Mouse (Mus musculus) layer of hippocampus, adult 2 months (tissue): ENCODE results near the gene Tspan9. TPM values are rescaled to one million over a fixed set of nuclear protein-coding genes. Genes with fewer than 3 reads are reported as not detected.
A peak's percentile ranks its signal among the peaks of the same experiment; 100 is the strongest.

ENCODE experiments used
- DNase-seq, 2 experiments: peaks; one replicate each; pipeline ENCODE4 v3.0.0; 2022; ENCODE audit warnings: low spot score in 2 of 2
- H3K27ac ChIP-seq: fragments of 200-600 bp; 2 replicates; pipeline ENCODE4 v1.8.1; 2022
- H3K4me3 ChIP-seq: fragments of 200-600 bp; 2 replicates; pipeline ENCODE4 v1.8.1; 2022; ENCODE audit warnings: mild to moderate bottlenecking
- CTCF ChIP-seq: fragments of 200-600 bp; conservative IDR thresholded peaks from 2 replicates; pipeline ENCODE4 v1.8.1; 2022; ENCODE audit warnings: antibody characterized with exemption, mild to moderate bottlenecking, moderate library complexity
- total RNA-seq, 2 experiments: library from RNA; stranded (reverse); gene quantifications; 2 replicates each; pipeline ENCODE4 v1.2.3; 2021

Gene Tspan9
- total RNA-seq, 2 experiments from 2014 or later, result 42.2 to 45.6 TPM

DNA sequence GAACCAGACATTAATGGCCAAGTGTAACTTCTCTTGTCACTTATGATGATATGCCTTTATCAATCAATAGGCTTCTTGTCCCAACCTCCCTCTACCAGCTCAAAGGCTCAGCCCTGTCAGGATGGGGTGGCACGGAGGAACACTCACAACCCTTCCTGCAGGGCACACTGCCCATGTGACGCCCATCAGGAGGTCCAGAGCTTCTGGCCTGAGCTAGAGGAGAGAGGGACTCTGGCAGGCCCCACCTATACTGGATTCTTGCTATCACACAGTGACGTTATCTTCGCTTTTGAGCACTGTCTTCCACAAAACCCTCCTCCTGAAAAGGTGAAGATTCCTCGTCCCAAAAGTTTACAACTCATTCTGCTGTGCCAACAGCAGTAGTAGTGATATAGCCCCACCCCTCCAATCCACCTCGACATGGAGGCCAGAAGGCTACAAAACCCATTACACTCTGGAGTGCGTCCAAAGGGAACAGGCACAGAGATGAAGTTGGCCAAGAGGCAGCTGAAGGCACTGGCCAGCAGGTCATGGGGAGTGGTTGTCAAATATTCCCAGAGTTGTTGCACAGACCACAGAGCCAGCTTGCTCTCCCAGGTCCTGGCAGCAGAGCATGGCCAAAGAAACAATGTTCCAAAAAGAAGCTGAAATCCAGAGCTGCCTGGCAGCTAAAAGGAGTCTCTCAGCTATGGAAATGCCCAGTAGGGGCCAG lies 34.9 kb downstream of the Tspan9 start:
- H3K27ac ChIP-seq, result peak overlapping the region; percentile 46; the same call in 1 of the 2 replicates
- DNase-seq, result peak in 1 of 2 experiments; percentile 37
- H3K4me3 ChIP-seq, result no peak overlapping the region
- TF ChIP-seq CTCF, result peak; percentile 35

DNA sequence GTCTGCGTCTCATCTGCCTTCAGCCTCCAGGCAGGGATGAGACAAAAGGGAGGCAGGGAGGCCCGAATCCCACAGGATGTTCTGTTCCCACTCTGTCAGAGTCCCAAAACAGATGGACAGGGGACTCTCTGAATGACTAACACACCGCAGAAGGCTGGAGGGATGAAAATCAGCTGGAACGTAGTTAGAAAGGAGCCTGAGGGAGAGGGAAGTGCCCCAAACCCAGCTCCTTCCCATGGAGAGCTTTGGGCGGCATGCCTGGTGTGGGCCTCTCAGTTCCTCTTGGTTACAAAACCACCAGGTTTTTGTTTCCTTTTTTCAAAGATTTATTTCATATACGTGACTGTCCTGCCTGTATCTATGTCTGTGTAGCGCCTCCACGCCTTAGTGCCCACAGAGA lies 35.7 kb downstream of the Tspan9 start:
- peak in 1 of 2 experiments; percentile 58 for DNase-seq
- no peak for TF ChIP-seq CTCF
- peak overlapping the region; percentile 36 for H3K27ac ChIP-seq
- no peak overlapping the region for H3K4me3 ChIP-seq

DNA sequence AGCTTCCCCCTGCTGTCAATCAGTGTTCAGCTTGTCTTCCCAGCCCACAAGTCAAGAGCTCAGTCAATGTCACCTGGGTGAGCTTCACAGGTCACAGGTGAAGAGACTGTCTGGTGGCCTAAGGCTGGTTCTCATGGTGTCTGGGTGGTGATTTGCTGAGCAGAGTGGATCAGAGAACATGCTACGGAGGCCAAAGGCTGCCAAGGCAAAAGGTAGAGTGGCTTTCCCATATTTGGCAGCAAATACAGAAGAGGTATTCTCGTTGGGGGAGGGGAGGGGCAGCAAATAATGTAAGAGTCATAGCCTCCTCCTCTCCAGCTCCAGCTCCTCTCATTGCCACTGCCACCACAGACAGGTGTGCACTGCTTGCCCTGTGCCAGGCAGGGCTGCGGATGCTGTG lies 37.2 kb downstream of the Tspan9 start:
- H3K4me3 ChIP-seq, result no peak overlapping the region
- H3K27ac ChIP-seq, result no peak overlapping the region
- DNase-seq, result no peak
- no peak for TF ChIP-seq CTCF

DNA sequence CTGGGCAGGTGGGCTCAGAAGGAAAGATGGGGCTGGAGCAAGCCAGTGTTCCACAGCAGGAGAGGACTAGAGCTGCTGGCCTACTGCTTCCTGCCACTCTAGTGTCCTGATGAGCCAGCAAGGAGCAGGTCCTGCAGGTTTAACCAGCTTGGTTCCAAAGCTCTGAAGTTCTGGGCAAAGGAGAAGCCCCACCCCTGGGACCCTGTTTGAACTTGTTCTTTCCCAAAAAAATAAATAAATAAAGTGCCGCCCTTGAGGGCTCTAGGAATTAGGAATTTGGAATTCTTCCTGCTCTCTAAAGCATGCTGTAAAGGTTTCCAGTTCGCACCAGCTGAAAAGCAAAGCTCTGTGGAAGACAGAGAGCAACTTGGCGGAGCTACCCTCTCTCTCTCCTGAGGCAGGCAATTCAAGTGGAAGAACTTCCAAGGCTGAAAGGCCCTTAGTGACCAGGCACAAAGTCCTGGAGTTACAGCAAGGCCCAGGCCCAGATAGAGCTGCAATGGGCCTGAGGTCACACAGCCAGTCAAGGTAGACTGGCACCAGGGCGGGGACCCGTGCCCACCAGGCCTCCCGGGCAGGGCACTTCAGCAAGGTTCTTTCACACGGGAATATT lies 38.6 kb downstream of the Tspan9 start:
- no peak for DNase-seq
- TF ChIP-seq CTCF, result no peak
- Histone ChIP-seq H3K27ac (peak overlapping the region; percentile 75; the same call in 1 of the 2 replicates), H3K4me3 (no peak overlapping the region)

DNA sequence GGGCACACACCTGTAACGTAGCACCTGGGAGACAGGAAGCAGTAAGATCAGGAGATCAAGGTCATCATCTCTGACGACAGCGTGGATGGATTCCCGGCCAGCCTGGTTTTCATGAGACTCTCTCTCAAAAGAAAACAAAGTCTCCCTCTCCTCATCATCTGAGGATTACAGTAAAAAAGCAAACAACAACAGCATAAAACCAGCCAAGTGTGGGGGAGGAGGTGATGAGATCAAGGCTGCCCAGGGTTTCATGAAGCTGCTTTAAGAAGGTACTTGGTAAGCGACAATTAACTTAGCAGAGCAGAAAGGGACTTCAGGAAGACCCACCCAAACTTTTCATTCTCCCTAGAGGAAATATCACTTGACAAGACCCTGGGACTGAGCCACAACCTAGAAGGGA lies 39.5 kb downstream of the Tspan9 start:
- TF ChIP-seq CTCF, result no peak
- no peak for DNase-seq

DNA sequence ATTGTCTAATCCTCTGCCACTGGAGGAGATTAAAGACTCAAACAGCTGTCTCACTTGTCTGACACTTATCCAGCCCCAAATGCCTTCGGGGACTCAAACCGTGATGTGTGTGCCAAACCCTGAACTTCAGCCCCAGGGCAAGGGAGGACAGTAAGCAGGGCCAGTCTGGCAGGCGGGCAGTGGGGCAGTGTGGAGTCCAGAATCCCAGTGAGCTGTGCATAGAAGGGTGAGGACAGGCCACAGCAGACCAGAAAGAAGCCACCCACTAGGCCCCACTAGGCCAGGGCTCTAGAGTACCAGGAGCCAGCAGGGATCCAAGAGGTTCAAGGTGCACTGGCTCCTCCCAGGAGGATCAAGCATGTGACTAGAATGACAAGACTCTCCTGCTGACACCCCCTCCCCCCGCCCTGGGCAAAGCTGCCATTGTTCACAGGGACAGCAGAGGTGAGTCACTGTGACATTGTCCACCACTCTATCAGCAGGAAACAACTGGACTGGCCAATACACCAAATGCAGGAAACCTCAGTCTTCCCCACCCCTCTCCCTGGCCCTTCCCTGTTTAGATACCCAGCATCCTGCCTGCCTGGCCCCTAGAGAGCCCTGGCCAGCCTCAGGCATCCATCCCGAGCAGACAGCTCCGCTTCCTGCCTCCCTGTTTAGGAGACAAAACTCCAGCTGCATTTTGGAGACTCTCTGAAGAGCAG lies 40.9 kb downstream of the Tspan9 start:
- Histone ChIP-seq H3K27ac (peak overlapping the region; percentile 51; the same call in 1 of the 2 replicates), H3K4me3 (no peak overlapping the region)
- TF ChIP-seq CTCF, result 0 out of 2 replicates have a peak, but pooled peaks have one; percentile 6
- DNase-seq, result no peak

More for the DNA sequence above, 39.5 kb downstream of the Tspan9 start:
- Histone ChIP-seq H3K4me3 (no peak overlapping the region), H3K27ac (peak overlapping the region; percentile 75; the same call in 1 of the 2 replicates)

DNA sequence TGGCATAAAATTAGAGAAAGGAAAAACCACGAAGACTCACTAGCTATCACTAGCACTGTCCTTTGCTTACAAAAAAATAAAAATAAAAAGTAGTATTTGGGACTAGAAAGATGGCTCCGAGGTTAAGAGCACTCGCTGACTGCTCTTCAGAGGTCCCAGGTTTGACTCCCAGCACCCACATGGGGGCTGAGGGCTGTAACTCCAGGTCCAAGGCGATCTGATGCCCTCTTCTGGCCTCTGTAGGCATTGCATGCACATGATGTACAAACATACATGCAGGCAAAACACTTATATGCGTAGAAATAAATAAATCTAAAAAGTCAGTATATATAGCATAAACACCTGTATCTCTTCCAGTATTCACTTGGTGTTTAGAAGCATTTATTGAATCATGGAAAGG lies 43.5 kb downstream of the Tspan9 start:
- Histone ChIP-seq H3K27ac (peak overlapping the region; percentile 58), H3K4me3 (no peak overlapping the region)
- peak; percentile 78 for TF ChIP-seq CTCF
- no peak for DNase-seq

DNA sequence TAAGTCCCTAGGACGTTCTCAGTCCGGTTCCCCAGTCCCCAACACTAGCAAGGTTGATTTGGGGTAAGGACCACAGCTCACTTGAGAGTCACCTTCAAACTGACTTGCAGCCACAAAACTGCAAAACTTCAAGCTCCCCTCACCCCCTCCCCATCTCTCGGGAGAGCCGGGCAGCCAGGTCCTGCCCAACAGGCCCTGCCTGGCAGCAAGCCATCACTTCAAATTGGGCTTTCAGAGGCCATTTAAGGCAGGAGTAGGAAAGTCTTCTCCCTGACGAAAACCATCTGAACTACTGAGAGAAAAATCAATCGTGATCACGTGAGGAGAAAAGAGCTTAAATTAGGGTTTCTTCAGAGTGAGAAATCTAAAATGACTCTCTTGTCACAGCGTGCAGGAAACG lies 44.2 kb downstream of the Tspan9 start:
- no peak for DNase-seq
- TF ChIP-seq CTCF, result no peak
- Histone ChIP-seq H3K4me3 (no peak overlapping the region), H3K27ac (peak overlapping the region; percentile 58)

DNA sequence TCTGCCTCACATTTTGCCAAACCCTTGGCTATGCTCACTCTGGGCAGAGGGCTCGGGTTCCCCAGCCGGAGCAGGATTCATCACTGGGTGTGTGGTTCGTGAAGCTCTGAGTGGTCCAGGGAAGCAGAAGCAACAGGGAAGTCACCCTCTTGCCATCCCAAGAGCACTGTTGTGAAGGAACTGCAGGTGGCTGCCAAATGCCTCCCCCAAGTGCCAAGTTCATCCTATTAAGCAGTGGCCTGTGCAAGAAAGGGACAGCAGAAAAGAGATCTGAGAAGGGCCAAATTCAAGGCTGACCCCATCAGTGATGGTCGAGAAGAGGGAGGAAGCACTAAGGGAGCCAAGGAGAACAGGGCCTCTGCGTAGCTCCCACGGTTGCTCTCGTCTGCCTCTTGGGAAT lies 46.9 kb downstream of the Tspan9 start:
- Histone ChIP-seq H3K27ac (peak overlapping the region; percentile 44), H3K4me3 (no peak overlapping the region)
- DNase-seq, result no peak
- TF ChIP-seq CTCF, result no peak

DNA sequence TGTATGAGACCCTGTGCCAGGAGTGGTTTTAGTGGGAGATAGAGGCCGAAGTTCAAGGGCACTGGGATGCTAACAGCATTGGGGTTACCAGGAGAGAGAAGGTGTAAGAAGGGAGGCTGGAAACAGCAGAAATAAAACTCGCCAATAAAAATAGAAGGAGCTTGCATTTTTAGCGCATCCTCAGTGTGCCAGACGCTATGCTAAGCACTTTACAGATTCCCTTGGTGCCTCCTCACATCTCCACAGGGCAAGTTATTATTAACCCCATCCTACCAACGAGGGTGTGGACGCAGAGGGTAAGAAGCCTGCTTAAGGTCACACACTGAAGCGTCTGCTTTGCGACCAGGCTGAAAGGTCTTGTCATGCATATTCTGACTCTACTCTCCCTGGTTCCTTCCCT lies 47.5 kb downstream of the Tspan9 start:
- DNase-seq, result no peak
- TF ChIP-seq CTCF, result no peak
- Histone ChIP-seq H3K27ac (peak overlapping the region; percentile 44; the same call in 1 of the 2 replicates), H3K4me3 (no peak overlapping the region)

DNA sequence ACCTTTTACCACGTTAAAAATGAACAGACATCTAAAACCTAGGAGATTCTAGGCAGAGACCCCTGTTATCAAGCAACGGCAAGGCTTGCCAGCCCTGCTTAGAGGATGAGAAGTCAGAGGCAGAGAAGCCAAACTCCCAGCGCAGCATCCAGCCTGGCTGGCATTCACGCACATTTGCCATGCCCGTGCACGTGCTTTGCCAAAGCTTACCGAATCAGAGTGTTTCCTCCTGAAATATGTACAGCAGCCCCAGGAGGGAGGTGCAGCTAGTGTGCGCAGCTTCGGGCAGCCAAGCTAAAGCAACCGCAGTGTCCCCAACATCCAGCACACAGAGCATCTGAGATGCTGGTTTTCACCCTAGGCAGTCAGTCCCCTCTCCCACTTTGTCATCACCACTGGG lies 48.3 kb downstream of the Tspan9 start:
- Histone ChIP-seq H3K4me3 (no peak overlapping the region), H3K27ac (peak overlapping the region; percentile 68; the same call in 1 of the 2 replicates)
- no peak for TF ChIP-seq CTCF
- DNase-seq, result peak; percentile 46 to 47

DNA sequence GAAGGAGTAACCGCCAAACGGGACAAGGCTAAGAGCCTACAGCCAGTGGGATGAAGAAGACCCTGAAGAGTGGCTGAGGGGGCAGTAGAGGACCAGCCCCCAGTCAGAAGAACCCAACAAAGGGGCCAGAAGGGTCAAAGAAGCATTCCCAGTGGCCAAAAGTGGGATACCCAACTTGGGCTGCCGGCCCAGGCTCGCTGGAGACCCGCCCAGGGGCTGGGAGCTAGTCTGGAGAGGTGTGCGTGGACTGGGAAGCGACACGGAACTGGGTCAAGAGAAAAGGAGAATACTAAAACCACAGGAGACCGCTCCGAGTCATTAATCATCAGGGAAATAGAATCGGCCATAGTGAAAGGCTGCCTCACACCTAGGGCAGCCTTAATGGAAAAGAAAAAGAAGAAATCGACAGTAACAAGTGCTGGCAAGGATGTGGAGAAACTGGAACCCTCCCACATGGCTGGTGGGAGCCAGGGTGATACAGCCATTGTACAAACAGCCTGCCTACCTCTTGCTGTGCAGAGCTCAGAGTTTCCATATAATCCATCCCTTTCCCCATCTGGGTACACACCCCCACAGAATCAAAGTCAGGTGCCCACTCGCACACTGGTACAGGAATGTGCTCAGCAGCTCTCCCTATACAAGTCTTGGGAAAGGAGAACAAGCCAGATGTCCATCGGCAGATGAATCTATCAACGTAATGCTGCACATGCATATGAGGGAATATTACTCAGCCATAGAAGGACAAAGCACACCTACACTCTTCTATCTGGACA lies 49.4 kb downstream of the Tspan9 start:
- peak overlapping the region; percentile 68; the same call in 1 of the 2 replicates for H3K27ac ChIP-seq
- peak in 1 of 2 experiments; percentile 45 for DNase-seq

More for the DNA sequence above, 49.4 kb downstream of the Tspan9 start:
- TF ChIP-seq CTCF, result no peak
- no peak overlapping the region for H3K4me3 ChIP-seq
